Mouse (Mus musculus): ENCODE measurements at regions not wholly inside any gene's neighbourhood (a gene's known extent, or its start where the extent isn't known, plus 50 kb on each side); places are given as distances from the start of the nearest gene placed in this dataset.

DNA sequence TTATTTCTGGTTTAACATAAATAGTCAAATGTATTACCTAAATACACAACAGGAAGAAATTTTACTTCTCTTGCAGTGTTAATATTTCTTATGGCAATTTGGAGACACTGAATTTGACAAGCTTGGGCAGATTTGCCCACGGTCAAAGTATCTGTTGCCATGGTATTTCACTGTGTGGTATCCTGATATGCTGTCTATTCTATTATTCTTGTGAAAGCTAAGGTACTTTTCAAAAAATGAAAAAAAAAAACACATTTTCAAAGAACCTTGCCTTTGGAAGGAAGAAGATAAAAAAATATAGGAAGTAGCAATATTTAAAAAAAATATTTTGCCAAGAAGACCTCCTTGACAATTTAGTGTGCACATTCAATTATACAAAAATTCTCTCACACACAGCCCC, 723.2 kb upstream of the Gje1 start:
- Histone ChIP-seq H3K9me3 (replicated peaks; ENCODE audit: control insufficient read depth, low read length, poor library complexity, severe bottlenecking) (no peaks in the 10 kb centered on the region), H3K27ac (ENCODE audit: low read length) (no peak overlapping the region), H3K27me3 (ENCODE audit: control insufficient read depth, insufficient read depth, low read depth, low read length) (no peaks in the 10 kb centered on the region), H3K36me3 (ENCODE audit: control insufficient read depth, insufficient read depth, low read length) (no peaks in the 10 kb centered on the region), H3K4me2 (ENCODE audit: low read length) (no peak overlapping the region), H3K9ac (ENCODE audit: low read depth, low read length) (no peak overlapping the region), H3K4me3 (ENCODE audit: low read depth, low read length) (no peak overlapping the region), H3K4me1 (ENCODE audit: control insufficient read depth, insufficient read depth, low read length) (no peaks in the 10 kb centered on the region)
- 54% methylated on average over 1 of the region's 1 CpGs for WGBS
- ATAC-seq = peak; percentile 58; the same call in 1 of the 2 replicates

DNA sequence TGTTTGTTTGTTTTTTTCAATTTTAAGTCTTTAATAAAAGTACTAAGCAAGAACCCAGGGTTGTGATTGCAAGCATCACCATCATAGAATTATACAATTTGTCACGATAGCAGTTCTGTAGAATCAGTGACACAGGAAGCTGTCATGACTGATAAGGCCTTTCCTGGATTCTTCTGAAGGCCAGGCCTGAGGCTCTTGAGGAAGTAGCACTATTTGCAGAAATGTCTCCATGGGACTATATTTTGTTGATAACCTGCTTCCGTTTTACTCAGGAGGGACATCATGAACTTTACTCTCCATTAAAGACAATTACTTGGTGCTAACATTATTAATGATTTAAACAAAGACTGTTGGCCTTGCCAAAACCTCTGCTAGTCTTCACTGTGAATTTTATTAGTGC, 708.7 kb upstream of the Gje1 start:
- H3K4me2 ChIP-seq (ENCODE audit: low read length) = no peak overlapping the region
- no peak overlapping the region for H3K27ac ChIP-seq (ENCODE audit: low read length)
- no peaks in the 10 kb centered on the region for H3K27me3 ChIP-seq (ENCODE audit: control insufficient read depth, insufficient read depth, low read depth, low read length)
- H3K4me3 ChIP-seq (ENCODE audit: low read depth, low read length) = no peak overlapping the region
- WGBS = 88% methylated on average over 2 of the region's 2 CpGs
- H3K9me3 ChIP-seq (replicated peaks; ENCODE audit: control insufficient read depth, low read length, poor library complexity, severe bottlenecking) = no peaks in the 10 kb centered on the region
- no peak for ATAC-seq
- no peak overlapping the region for H3K9ac ChIP-seq (ENCODE audit: low read depth, low read length)
- no peaks in the 10 kb centered on the region for H3K4me1 ChIP-seq (ENCODE audit: control insufficient read depth, insufficient read depth, low read length)
- H3K36me3 ChIP-seq (ENCODE audit: control insufficient read depth, insufficient read depth, low read length) = no peaks in the 10 kb centered on the region

DNA sequence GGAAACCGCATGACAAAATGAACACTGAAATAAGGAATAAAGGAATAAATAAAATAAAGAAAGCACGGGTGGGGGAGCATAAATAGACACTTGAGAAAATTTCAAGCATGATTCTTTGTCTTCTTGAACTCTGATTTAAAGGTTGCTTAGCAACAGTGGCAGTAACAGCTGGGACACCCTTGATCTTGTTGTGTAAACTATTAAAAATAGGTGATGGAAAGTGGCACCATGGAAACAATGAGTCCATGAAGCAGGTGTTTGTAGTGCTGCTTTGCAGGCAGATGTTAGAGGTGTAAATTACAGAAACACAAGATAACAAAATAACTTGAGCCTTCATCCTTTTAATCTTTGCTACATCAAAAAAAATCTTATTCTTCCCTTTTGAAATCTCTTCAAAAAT, 688.2 kb upstream of the Gje1 start:
- no peak overlapping the region for H3K27ac ChIP-seq (ENCODE audit: low read length)
- H3K4me1 ChIP-seq (ENCODE audit: control insufficient read depth, insufficient read depth, low read length) = no peaks in the 10 kb centered on the region; the same call in 1 of the 2 replicates
- H3K36me3 ChIP-seq (ENCODE audit: control insufficient read depth, insufficient read depth, low read length) = no peaks in the 10 kb centered on the region
- H3K9me3 ChIP-seq (replicated peaks; ENCODE audit: control insufficient read depth, low read length, poor library complexity, severe bottlenecking) = no peaks in the 10 kb centered on the region
- WGBS = 23% methylated on average over 2 of the region's 2 CpGs
- H3K9ac ChIP-seq (ENCODE audit: low read depth, low read length) = no peak overlapping the region
- no peak overlapping the region for H3K4me3 ChIP-seq (ENCODE audit: low read depth, low read length)
- no peak for ATAC-seq
- H3K27me3 ChIP-seq (ENCODE audit: control insufficient read depth, insufficient read depth, low read depth, low read length) = no peaks in the 10 kb centered on the region
- no peak overlapping the region for H3K4me2 ChIP-seq (ENCODE audit: low read length)

- H3K4me3 ChIP-seq (ENCODE audit: low read depth, low read length) = no peak overlapping the region
- WGBS = 12% methylated on average over 3 of the region's 3 CpGs
- no peaks in the 10 kb centered on the region for H3K9me3 ChIP-seq (replicated peaks; ENCODE audit: control insufficient read depth, low read length, poor library complexity, severe bottlenecking)
- no peak for ATAC-seq
- H3K9ac ChIP-seq (ENCODE audit: low read depth, low read length) = no peak overlapping the region
- no peaks in the 10 kb centered on the region; the same call in 1 of the 2 replicates for H3K4me1 ChIP-seq (ENCODE audit: control insufficient read depth, insufficient read depth, low read length)
- 0 out of 2 replicates have a peak overlapping the region, but pooled peaks have one; percentile 46 for H3K27ac ChIP-seq (ENCODE audit: low read length)
- H3K4me2 ChIP-seq (ENCODE audit: low read length) = 0 out of 2 replicates have a peak overlapping the region, but pooled peaks have one; percentile 13
- H3K27me3 ChIP-seq (ENCODE audit: control insufficient read depth, insufficient read depth, low read depth, low read length) = no peaks in the 10 kb centered on the region
- H3K36me3 ChIP-seq (ENCODE audit: control insufficient read depth, insufficient read depth, low read length) = no peaks in the 10 kb centered on the region
These were observed 687.7 kb upstream of the Gje1 start for GRCm38 (mm10) chr10:15405706-15406105.

GRCm38 (mm10) chr10:15399964-15400363, 682.0 kb upstream of the Gje1 start:
- no peaks in the 10 kb centered on the region for H3K27me3 ChIP-seq (ENCODE audit: control insufficient read depth, insufficient read depth, low read depth, low read length)
- no peak overlapping the region for H3K4me2 ChIP-seq (ENCODE audit: low read length)
- no peaks in the 10 kb centered on the region for H3K36me3 ChIP-seq (ENCODE audit: control insufficient read depth, insufficient read depth, low read length)
- H3K27ac ChIP-seq (ENCODE audit: low read length) = no peak overlapping the region
- H3K9me3 ChIP-seq (replicated peaks; ENCODE audit: control insufficient read depth, low read length, poor library complexity, severe bottlenecking) = no peaks in the 10 kb centered on the region
- no peaks in the 10 kb centered on the region for H3K4me1 ChIP-seq (ENCODE audit: control insufficient read depth, insufficient read depth, low read length)
- no peak overlapping the region for H3K9ac ChIP-seq (ENCODE audit: low read depth, low read length)
- no peak for ATAC-seq
- no peak overlapping the region for H3K4me3 ChIP-seq (ENCODE audit: low read depth, low read length)

DNA sequence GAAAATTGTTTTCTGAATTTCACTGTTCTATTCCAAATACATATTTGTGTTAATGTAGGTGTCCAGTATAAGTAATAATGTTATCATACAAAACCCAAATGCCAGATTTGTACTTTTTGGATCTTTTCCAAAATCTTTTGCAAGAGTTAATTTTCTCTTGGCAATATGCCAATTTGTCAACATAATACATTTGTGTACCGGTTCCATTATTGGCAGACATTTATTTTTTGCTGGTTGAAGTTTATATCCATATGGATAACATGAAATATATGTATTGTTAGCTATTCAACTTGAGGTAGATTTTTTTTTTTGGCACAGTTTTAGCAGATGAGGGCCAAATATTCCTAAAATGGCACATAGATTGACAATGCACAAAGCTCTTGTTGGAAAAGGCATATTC, 679.1 kb upstream of the Gje1 start:
- no peaks in the 10 kb centered on the region for H3K9me3 ChIP-seq (replicated peaks; ENCODE audit: control insufficient read depth, low read length, poor library complexity, severe bottlenecking)
- no peak overlapping the region for H3K9ac ChIP-seq (ENCODE audit: low read depth, low read length)
- H3K4me3 ChIP-seq (ENCODE audit: low read depth, low read length) = no peak overlapping the region
- H3K4me2 ChIP-seq (ENCODE audit: low read length) = no peak overlapping the region
- no peak overlapping the region for H3K27ac ChIP-seq (ENCODE audit: low read length)
- no peaks in the 10 kb centered on the region for H3K4me1 ChIP-seq (ENCODE audit: control insufficient read depth, insufficient read depth, low read length)
- no peak for ATAC-seq
- H3K36me3 ChIP-seq (ENCODE audit: control insufficient read depth, insufficient read depth, low read length) = no peaks in the 10 kb centered on the region
- no peaks in the 10 kb centered on the region for H3K27me3 ChIP-seq (ENCODE audit: control insufficient read depth, insufficient read depth, low read depth, low read length)
- WGBS = 57% methylated on average over 1 of the region's 1 CpGs

DNA sequence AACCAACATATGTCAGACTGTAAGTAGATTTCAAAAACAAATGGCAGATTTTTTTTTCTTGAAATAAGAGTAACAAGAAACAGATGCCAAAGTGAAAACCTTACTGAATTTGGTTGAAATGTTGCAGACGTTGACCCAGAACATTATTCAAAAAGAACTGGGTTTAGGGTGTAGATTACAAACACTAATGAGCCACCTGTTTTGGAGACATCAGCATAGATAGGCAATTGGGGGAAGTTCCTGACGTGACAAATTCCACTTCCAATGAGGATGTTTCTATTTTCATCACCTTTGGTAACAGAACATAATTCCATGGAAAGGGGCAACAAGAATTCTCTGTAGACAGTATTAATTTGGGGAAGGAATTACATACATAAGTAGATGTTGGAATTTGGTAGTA, 677.3 kb upstream of the Gje1 start:
- 83% methylated on average over 2 of the region's 2 CpGs for WGBS
- Histone ChIP-seq H3K27me3 (ENCODE audit: control insufficient read depth, insufficient read depth, low read depth, low read length) (no peaks in the 10 kb centered on the region), H3K4me2 (ENCODE audit: low read length) (no peak overlapping the region), H3K4me1 (ENCODE audit: control insufficient read depth, insufficient read depth, low read length) (no peaks in the 10 kb centered on the region), H3K27ac (ENCODE audit: low read length) (no peak overlapping the region), H3K4me3 (ENCODE audit: low read depth, low read length) (no peak overlapping the region), H3K9ac (ENCODE audit: low read depth, low read length) (no peak overlapping the region), H3K9me3 (replicated peaks; ENCODE audit: control insufficient read depth, low read length, poor library complexity, severe bottlenecking) (no peaks in the 10 kb centered on the region), H3K36me3 (ENCODE audit: control insufficient read depth, insufficient read depth, low read length) (no peaks in the 10 kb centered on the region)
- no peak for ATAC-seq

DNA sequence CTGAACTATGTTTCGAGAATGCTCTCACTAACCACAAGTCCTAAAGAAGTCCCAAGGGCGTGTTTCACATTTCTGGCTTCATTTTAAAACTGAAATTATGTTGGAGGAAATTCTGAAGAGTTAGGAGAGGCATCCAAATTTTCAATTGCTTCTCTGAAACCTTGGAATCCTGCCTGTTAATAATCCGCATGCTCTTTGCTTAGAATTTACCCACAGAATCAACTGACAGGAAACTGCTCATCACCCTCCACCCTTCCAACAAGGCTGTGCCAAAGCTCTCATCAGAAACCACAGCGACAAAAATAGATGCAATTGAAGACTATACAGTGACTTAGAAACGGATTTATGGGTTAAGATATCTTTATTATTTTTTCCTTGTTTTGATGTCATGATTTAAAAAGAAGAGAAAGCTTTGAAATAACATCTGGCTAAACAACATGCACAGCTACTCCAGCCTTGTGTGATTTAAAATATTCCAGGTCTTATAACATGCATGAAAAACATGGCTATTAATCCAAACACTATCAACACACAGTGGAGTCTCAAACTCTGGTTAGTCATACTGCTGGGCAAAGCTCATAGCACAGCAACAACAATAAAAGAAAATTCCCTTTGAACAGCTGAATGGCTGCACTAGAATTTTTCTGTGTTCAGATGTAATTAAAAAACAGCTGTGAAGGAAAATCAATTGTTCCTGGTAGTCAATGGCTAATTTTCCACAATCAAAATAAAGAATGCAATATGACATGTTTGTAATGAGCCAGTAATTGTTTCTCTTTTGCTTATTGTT, 674.2 kb upstream of the Gje1 start:
- WGBS = 65% methylated on average over 5 of the region's 5 CpGs
- no peak overlapping the region for H3K4me3 ChIP-seq (ENCODE audit: low read depth, low read length)
- ATAC-seq = no peak

GRCm38 (mm10) chr10:15373571-15373970, 655.6 kb upstream of the Gje1 start:
- Histone ChIP-seq H3K4me3 (ENCODE audit: low read depth, low read length) (no peak overlapping the region), H3K4me1 (ENCODE audit: control insufficient read depth, insufficient read depth, low read length) (no peaks in the 10 kb centered on the region), H3K27me3 (ENCODE audit: control insufficient read depth, insufficient read depth, low read depth, low read length) (no peaks in the 10 kb centered on the region), H3K36me3 (ENCODE audit: control insufficient read depth, insufficient read depth, low read length) (no peaks in the 10 kb centered on the region), H3K9me3 (replicated peaks; ENCODE audit: control insufficient read depth, low read length, poor library complexity, severe bottlenecking) (no peaks in the 10 kb centered on the region), H3K4me2 (ENCODE audit: low read length) (no peak overlapping the region), H3K27ac (ENCODE audit: low read length) (no peak overlapping the region), H3K9ac (ENCODE audit: low read depth, low read length) (no peak overlapping the region)
- WGBS = 97% methylated on average over 3 of the region's 3 CpGs
- ATAC-seq = no peak

More for the DNA sequence above, 674.2 kb upstream of the Gje1 start:
- H3K36me3 ChIP-seq (ENCODE audit: control insufficient read depth, insufficient read depth, low read length) = no peaks in the 10 kb centered on the region
- no peak overlapping the region for H3K27ac ChIP-seq (ENCODE audit: low read length)
- no peak overlapping the region for H3K9ac ChIP-seq (ENCODE audit: low read depth, low read length)
- no peaks in the 10 kb centered on the region for H3K27me3 ChIP-seq (ENCODE audit: control insufficient read depth, insufficient read depth, low read depth, low read length)
- H3K9me3 ChIP-seq (replicated peaks; ENCODE audit: control insufficient read depth, low read length, poor library complexity, severe bottlenecking) = no peaks in the 10 kb centered on the region
- H3K4me1 ChIP-seq (ENCODE audit: control insufficient read depth, insufficient read depth, low read length) = no peaks in the 10 kb centered on the region
- H3K4me2 ChIP-seq (ENCODE audit: low read length) = no peak overlapping the region

Measured in midbrain, embryonic 16.5 days (tissue).